Mouse (Mus musculus) left cerebral cortex, adult 18-20 months (tissue): ENCODE measurements around the gene Corin. TPM values are rescaled to one million over a fixed set of nuclear protein-coding genes. Genes with fewer than 3 reads are reported as not detected.
A peak's percentile ranks its signal among the peaks of the same experiment; 100 is the strongest.

Experiments used
- DNase-seq, 2 experiments: peaks; one replicate each; pipeline ENCODE4 v3.0.0; 2021 to 2022; ENCODE audit warnings: low spot score in 2 of 2, mixed read lengths in 1 of 2
- total RNA-seq, 2 experiments: library from RNA; stranded (reverse); gene quantifications; 2 replicates each; pipeline ENCODE4 v1.2.3; 2021

Corin gene
- total RNA-seq, 2 experiments from 2014 or later, result 0.14 TPM

DNA sequence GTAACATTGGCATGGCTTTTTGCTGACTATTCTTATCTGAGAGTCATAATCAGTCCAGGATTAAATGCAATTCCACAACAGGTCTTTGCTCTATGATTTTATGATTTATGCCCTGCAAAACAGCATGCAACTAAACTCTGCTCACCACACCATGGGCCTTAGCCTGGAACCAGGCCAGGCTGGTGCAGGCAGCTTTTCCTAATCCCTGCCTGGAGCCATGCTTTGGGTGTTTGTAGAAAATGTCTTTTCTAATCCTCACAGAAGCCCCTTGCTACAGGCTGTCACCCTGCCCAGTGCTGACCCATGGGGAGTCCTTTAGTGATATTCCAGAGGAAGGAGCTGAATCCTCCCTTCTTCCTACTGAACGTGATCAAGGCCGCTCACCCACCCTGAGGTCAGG lies 173.1 kb downstream of the Corin start:
- DNase-seq, result no peak

DNA sequence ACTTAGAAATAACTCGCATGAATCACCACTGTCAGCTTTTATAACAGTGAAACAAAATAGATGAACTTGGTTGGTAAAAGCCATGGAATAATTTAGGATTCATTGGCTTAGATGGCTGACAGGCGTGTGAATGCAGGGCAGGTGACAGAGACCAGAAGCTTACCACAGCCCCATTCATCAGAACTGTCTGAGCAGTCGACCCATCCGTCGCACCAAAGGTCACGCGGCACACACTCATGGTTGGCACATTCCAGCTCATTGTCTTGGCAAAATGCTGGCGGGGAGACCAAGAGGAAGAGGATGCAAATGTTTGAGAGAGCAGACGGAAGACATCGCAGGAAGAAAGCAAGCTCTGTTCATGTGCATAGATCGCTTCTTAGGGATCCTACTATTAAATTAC lies 173.6 kb downstream of the Corin start:
- no peak for DNase-seq

- no peak for DNase-seq
Observed at GRCm38 (mm10) chr5:72329453-72329852, 174.8 kb downstream of the Corin start.

DNA sequence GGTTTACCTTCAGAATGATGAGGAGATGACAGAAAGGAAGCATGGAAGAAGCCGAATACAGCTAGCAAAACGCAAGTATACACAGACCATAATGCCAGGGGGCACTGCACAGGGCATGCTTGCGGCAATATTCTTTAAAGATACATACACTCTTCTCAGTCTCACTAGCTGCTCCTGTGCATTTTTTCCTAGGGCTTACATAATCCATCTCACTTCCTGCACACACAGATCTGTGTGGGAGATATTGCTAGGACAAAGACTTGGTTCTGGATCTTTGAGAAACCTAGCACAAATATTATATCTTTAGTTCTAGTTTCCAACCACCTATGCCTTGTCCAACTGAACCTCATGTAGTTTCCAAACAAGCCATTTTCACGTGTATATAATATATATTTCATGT lies 189.0 kb downstream of the Corin start:
- DNase-seq, result no peak

DNA sequence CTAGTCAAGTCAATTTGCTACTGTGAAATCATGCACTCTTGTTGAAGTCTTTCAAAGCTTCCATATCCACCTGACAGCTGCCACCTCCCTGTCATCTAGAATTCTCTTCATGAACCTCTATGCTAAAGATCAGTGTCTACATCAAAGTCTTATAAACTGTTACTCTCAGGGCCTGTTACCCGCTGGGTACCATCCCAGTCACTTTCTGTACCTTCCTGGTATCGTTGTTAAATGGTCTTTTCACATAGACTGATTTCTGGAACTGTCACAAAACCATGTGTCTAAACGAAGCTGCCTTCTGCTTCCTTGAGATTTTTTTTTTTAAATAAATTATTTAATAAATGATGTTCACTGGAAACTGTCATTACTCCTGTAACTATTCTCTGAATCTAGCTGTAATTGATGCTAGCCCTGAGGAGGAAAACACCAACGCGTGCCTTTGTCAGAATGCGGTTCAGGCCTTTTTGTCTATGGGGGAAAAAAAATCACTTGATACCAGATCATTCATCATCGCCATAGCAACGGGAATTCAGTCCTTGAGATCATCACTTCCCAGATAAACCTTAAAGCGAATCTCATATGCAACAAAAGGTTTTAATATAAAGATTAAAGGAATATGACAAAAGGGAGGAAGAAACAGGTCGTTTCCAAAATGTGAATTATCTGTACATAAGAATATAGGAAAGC lies 205.7 kb downstream of the Corin start:
- DNase-seq, result no peak

GRCm38 (mm10) chr5:72285077-72285476 lies 219.2 kb downstream of the Corin start:
- no peak for DNase-seq

GRCm38 (mm10) chr5:72282907-72283306 lies 221.4 kb downstream of the Corin start:
- DNase-seq, result no peak

DNA sequence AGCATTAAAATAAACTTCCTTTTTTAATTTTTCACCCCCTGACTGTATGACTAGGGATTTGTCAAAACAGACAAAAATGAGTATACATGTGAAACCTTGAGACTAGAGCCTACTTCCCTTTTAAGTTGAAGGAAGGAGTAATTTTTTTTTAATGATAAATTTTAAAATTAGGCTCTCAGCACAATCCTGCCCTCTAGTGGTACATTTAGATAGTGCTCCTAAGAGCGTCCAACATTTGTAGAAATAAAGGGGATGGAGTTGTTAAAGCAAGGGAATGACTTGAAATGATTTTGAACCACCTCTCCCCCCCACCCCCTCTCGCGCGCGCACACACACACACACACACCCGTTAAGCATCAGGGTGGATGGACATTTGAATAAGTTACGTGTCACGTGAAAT lies 234.6 kb downstream of the Corin start:
- peak in 1 of 2 experiments; percentile 26 for DNase-seq

DNA sequence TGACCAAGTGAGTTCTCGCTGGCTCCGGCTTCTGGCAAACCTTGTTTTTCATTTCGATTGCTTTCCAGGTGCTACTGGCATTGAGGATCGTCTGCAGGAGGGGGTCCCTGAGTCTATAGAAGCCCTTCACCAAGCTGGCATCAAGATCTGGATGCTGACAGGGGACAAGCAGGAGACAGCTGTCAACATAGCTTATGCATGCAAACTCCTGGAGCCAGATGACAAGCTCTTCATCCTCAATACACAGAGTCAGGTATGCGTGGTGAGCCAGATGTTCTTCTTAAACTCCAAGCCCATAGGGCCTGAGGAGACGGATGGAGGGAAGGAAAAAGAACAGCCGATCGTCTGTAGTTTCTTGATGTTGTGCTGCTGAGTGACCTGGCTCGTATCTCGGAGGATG lies 235.1 kb downstream of the Corin start:
- no peak for DNase-seq

DNA sequence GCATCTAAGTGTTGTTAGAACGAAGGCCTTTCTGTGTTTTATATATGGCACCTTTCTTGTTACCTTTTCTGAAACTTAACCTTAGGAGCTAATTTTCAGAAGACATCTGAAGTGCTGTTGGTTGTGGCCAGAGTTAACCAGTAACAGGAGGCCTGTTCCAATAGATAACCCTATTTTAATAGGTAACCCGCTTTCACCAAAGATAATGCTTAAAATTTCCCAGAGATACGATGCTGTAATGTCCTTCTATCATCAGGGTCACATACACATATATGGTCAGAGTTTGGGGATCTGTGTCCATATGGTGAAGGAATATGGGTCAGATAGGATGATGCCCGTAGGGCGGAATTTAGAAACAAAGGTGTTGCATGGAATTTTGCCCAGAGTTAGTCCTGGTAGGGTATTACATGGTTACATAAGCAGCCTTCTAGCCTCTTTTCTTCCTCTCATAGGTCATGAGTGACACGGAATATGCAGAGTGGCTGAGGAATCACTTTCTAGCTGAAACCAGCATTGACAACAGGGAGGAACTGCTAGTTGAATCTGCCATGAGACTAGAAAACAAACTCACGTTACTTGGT lies 237.2 kb downstream of the Corin start:
- DNase-seq, result no peak

DNA sequence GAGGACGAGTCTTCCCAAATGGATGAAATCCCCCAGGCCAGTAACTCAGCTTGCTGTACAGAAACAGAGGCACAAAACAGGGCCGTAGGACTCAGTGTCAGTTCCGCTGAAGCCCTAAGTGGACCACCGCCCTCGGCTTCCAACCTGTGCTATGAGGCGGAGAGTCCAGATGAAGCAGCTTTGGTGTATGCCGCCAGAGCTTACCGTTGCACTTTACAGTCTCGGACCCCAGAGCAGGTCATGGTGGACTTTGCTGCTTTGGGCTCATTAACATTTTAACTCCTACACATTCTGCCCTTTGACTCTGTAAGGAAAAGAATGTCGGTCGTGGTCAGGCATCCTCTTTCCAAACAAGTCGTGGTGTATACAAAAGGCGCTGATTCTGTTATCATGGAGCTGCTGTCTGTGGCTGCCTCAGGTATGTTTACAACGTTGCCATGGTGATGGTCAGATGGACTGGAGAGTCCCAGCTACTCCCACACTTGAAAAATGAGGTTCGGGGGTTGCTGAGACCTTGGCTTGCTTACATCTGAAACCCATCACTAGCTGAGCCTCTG lies 240.0 kb downstream of the Corin start:
- DNase-seq, result no peak

GRCm38 (mm10) chr5:72261802-72262324 lies 242.4 kb downstream of the Corin start:
- no peak for DNase-seq

GRCm38 (mm10) chr5:72259298-72259621 lies 245.0 kb downstream of the Corin start:
- no peak for DNase-seq

DNA sequence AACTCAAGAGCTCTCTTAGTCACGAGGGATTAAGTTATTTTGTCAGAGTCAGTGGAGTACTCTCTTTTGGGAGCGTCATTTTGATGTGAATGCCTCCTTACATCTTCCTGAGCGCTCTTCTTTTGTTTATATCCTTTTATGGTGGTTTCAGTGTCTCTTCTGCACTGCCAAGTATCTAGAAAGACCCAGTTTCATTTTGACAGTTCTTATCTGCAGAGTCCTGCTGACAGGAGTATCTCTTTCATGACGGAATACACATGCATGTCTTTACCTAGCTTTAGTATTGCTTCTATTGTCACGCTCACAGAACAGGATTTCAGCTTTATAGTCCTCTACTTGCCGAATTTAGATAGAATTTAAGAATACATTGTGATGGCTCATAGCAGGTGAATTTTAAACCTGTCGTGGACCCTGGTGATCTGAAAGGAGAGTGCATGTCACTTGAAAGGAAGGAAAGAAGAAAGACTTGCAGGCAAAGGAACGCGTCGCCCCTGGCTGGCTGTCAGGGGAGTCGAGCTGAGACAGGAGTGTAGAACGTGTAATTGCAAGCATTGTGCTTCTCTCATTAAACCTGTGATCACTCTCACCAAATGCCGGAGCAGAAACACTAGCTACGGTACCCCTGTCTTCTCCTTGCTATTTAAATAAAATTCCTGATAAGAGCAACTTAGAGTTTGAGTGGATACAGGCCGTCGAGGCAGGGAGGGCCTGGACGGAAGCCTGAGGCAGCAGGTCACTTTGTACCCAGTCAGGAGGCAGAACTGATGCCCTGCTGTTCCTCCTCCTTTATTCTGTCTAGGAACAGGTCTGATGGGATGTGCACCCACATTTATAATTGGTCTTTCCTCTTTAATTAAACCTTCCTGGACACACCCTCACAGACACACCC lies 245.6 kb downstream of the Corin start:
- no peak for DNase-seq

- no peak for DNase-seq
Observed at GRCm38 (mm10) chr5:72257084-72257483, 247.2 kb downstream of the Corin start.

GRCm38 (mm10) chr5:72254958-72255357 lies 249.3 kb downstream of the Corin start:
- no peak for DNase-seq

DNA sequence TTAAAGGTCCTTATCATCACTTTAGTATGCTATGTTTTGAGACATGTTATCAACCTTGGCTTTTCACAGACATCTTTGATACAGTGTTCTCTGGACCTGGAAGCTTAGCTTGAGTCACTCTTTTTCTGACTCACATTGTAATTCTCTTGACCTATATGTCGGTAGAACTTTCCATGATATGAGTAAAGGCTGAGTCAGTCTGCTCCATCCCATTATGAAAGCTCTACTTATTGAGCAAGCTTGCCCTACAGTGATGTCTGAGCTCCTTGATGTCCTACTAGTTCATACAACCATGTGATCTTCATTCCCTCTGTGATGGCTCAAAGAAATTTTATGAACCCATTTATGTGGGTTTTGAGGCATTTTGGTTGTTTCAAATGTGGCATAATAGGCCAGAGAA lies 254.1 kb downstream of the Corin start:
- DNase-seq, result no peak

Other genes with a start within 250 kb of the Corin start
- gene Nfxl1, start 55.2 kb upstream of the Corin start, total RNA-seq, result 10 to 100 TPM; 13.5 to 16.6 TPM
- not detected for gene Zar1, start 76.8 kb upstream of the Corin start, total RNA-seq
- not detected for gene Gm5868, start 83.1 kb upstream of the Corin start, total RNA-seq
- gene Cnga1, start 139.8 kb upstream of the Corin start, total RNA-seq, result not detected
- gene Nipal1, start 143.3 kb upstream of the Corin start, total RNA-seq, result not detected
- gene Txk, start 248.3 kb upstream of the Corin start, total RNA-seq, result under 1 TPM; 0.19 to 0.35 TPM